Mouse (Mus musculus) brain, adult 10 weeks (tissue): ENCODE measurements around the gene 9930104L06Rik. TPM values are rescaled to one million over a fixed set of nuclear protein-coding genes. Genes with fewer than 3 reads are reported as not detected.

ENCODE experiments used
- polyA plus RNA-seq: library from polyadenylated mRNA; stranded (reverse); fragments of 350-450 nt; fragmentation: Illumina TruSeq; extraction: RNeasy Lipid Tissue Mini Kit (QIAGEN cat#74804); gene quantifications from one replicate; pipeline ENCODE4 v1.2.3, GENCODE M21; 2015; ENCODE audit warnings: low read depth, low replicate concordance

Gene 9930104L06Rik
- polyA plus RNA-seq = 15.7 TPM

DNA sequence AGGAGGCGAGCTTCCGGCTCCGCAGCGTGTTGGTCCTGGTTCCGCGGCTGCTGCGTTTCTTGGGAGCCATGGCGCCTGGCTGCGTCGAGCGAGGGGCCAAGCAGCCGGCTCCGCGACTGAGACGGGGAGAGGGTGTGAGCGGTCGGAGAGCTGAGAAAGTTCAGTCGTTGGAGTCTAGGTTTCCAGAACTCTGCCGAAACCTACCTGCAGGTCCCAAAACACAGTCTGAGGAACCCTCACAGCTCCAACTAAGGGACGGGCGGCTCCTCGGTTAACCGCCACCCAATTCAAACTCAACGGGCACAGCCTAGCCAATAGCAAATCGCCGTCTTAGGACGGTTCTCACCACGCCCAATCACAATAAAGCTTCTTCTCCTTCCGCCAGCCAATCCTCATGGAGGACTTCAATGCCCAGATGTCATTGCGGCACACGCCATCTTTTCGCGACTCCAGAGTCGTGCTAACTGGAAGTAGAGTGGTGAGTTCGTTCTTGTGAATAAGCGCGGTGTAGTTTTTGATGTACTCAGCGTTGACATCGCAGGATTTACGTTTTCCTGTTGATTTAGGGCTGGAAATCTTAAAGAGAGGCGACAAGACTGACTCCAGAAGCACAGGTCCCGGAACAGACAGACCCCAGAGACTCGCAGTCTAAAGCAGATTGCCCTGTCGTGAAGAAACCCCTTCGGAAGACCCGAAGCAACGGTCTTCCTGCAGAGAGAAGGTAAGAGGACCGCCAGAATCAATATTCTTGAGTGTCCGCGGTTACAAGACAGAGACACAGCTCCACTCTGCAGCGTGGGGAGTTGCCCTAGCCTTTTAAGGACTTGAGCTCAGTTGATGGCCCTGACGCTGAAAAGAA lies at the start of gene 9930104L06Rik:
9930104L06Rik (plus strand) TSS at position 436 of the 859 bp plus-strand sequence.

GRCm38 (mm10) chr4:124939211-124939610 lies 2.4 kb downstream of the 9930104L06Rik start, which contains the start of gene Cdca8:
Gene Cdca8 (minus strand): TSS chr4:124939311.

GRCm38 (mm10) chr4:124985671-124986602 lies 49.1 kb downstream of the 9930104L06Rik start, which contains the start of gene Rspo1:
Gene Rspo1 (plus strand): TSS chr4:124986430.

Other genes starting within 250 kb of the 9930104L06Rik start
- gene Utp11, start 243.4 kb upstream of the 9930104L06Rik start, polyA plus RNA-seq = 26.1 TPM
- 0.82 TPM for gene Fhl3, start 236.3 kb upstream of the 9930104L06Rik start, polyA plus RNA-seq
- 42.1 TPM for gene Sf3a3, start 222.3 kb upstream of the 9930104L06Rik start, polyA plus RNA-seq
- gene Inpp5b, start 195.2 kb upstream of the 9930104L06Rik start, polyA plus RNA-seq = 43.6 TPM
- gene Mtf1, start 134.9 kb upstream of the 9930104L06Rik start, polyA plus RNA-seq = 18.5 TPM
- gene Yrdc, start 86.4 kb upstream of the 9930104L06Rik start, polyA plus RNA-seq = 49.4 TPM
- gene 1110065P20Rik, start 85.9 kb upstream of the 9930104L06Rik start, polyA plus RNA-seq = 95.2 TPM
- gene Maneal, start 74.9 kb upstream of the 9930104L06Rik start, polyA plus RNA-seq = 45.2 TPM
- 28.4 TPM for gene Epha10, start 56.1 kb upstream of the 9930104L06Rik start, polyA plus RNA-seq
- gene Cdca8, start 2.3 kb downstream of the 9930104L06Rik start, polyA plus RNA-seq = 2.3 TPM
- gene Rspo1, start 49.4 kb downstream of the 9930104L06Rik start, polyA plus RNA-seq = 15.6 TPM
- 74.7 TPM for gene Gnl2, start 79.5 kb downstream of the 9930104L06Rik start, polyA plus RNA-seq
- gene Dnali1, start 128.7 kb downstream of the 9930104L06Rik start, polyA plus RNA-seq = 2.8 TPM
- 14.4 TPM for gene Snip1, start 129.6 kb downstream of the 9930104L06Rik start, polyA plus RNA-seq
- 116 TPM for gene Meaf6, start 148.1 kb downstream of the 9930104L06Rik start, polyA plus RNA-seq
- 1.1 TPM for gene Zc3h12a, start 190.8 kb downstream of the 9930104L06Rik start, polyA plus RNA-seq